Mouse (Mus musculus) lung, adult 10 weeks (tissue): ENCODE results near the gene Wdr43. TPM values are rescaled to one million over a fixed set of nuclear protein-coding genes. Genes with fewer than 3 reads are reported as not detected.

ENCODE experiments used
- polyA plus RNA-seq: library from polyadenylated mRNA; stranded (reverse); fragments of 350-450 nt; fragmentation: Illumina TruSeq; extraction: RNeasy Lipid Tissue Mini Kit (QIAGEN cat#74804); gene quantifications from one replicate; pipeline ENCODE4 v1.2.3, GENCODE M21; 2014; ENCODE audit warnings: low read depth, low replicate concordance; ENCODE audit not compliant: insufficient read depth

Wdr43 gene
- 15.7 TPM for polyA plus RNA-seq

GRCm38 (mm10) chr17:71615638-71616318, at the start of gene Wdr43:
TSS of gene Wdr43 (plus strand) at chr17:71615895.

DNA sequence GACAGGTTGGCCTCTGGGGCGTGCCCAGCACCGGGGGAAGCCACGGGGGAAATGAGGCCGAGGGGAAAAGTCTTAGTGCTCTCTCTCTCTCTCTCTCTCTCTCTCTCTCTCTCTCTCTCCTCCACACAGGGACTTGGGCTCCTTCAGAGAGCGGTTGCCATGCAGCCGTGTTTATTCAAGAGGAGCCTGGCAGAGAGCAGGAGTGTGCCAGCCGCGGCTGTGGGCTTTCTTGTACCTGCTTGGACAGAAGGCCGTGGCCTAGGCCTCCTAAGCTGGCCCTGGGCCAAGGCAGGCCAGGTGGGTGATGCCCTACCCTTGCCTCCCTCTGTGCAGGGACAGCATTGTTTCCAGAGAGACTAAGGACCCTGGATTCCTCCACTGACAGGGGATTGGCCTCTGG, 57.4 kb downstream of the Wdr43 start, which contains the start of gene Togaram2:
Gene Togaram2, plus strand, starts transcription at position 170 of the 400 bp plus-strand sequence.

Other genes starting within 250 kb of the Wdr43 start
- gene Gm4707, start 156.0 kb upstream of the Wdr43 start, polyA plus RNA-seq: not detected
- 16.6 TPM for gene Smchd1, start 140.6 kb upstream of the Wdr43 start, polyA plus RNA-seq
- 1.00 TPM for gene Ndc80, start 89.0 kb upstream of the Wdr43 start, polyA plus RNA-seq
- gene Spdya, start 63.8 kb upstream of the Wdr43 start, polyA plus RNA-seq: 0.29 TPM
- gene Togaram2, start 57.4 kb downstream of the Wdr43 start, polyA plus RNA-seq: 9.2 TPM
- gene Pcare, start 137.0 kb downstream of the Wdr43 start, polyA plus RNA-seq: not detected
- 16.9 TPM for gene Clip4, start 152.6 kb downstream of the Wdr43 start, polyA plus RNA-seq